Mouse (Mus musculus): ENCODE data around the gene Plb1.

DNA sequence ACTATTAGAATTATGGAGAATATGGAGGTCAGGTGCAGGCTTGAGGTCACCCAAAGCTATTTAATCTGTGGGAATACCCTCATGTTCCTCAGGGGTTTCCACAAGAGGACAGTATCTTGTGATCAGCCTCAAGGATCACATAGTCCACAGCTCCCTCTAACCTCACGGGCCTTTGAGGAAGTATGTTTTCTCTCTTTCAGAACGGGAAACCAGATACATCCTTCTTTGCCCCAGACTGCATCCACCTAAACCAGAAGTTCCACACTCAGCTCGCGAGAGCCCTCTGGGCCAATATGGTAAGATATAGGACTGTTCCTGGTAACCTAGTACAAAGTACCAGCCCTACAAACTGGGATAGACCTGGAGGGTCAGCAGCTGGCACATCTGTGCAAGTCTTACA lies 100.1 kb downstream of the Plb1 start:
- TF ChIP-seq CTCF (IDR thresholded peaks at IDR 0.05; ENCODE audit: extremely low read depth, insufficient read length, insufficient replicate concordance, low read depth, low read length) (no peak), POLR2A (IDR thresholded peaks at IDR 0.05; ENCODE audit: low read depth, low read length) (no peak)

Data from small intestine, adult 2 months (tissue).